Mouse (Mus musculus) liver, postnatal 0 days (tissue): ENCODE data around the gene Kif2c.

Source experiments
- CTCF ChIP-seq: sonication (generic); IDR thresholded peaks from 2 replicates; pipeline ENCODE4 v1.5.1; 2016; ENCODE audit warnings: antibody characterized with exemption, low read depth
- EP300 ChIP-seq: IDR thresholded peaks from 2 replicates; pipeline ENCODE4 v1.6.1; 2016; ENCODE audit warnings: antibody characterized with exemption, low read depth, mild to moderate bottlenecking

DNA sequence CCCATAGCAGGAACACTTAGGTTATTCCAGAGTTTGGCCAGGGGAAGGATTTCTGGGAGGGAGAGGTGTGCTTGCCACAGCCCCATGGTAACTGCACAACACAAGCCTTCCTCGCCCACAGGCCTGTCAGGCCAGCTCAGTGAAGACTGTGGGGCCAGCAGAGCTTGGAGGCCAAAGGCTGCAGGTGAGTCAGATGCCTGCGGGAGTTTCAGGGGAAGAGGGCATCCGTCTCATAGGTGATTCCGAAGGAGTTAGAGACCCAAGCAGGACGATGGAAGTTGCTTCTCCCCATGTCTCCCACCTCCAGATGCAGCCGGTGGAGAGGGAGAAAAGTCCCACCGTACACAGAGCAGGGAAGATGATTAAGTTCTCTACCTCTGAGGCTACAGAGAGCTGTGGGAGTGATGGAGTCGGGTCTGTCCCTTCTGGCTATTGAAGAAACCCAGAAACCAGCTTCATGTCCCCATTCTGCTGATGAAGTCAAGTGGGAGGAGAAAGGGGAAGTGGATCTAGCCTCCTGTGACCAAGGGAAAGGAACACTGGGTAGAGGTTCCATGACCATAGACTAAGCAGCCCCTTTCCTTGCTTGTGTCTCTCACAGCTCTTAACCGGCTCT, 55.7 kb downstream of the Kif2c start, which contains the start of gene Tctex1d4:
- no peak for TF ChIP-seq CTCF
- TF ChIP-seq EP300 = no peak
